Comparison of ENCODE assay signal across 9 mouse cellular contexts in genomic region chr1:39720632-39721350, GRCm38 (mm10). TPM values are rescaled to one million over a fixed set of nuclear protein-coding genes. Genes with fewer than 3 reads are reported as not detected.
A peak's percentile ranks its signal among the peaks of the same experiment; 100 is the strongest.
DNase-seq lines count a peak whose midpoint lies in the region; ATAC-seq lines count a peak whose summit lies in the region.
"Had no signal": no experiment of that assay in that cellular context is flagged by ENCODE, and none has a peak within 500 bp of the region (broad histone marks: within the 10 kb centered on the region; RNA-seq: fewer than 3 reads in every experiment).

Gene Rfx8, minus strand, starts transcription at chr1:39720997.

- peaks cover 22% of the 10 kb centered on the region for H3K4me1 ChIP-seq in forebrain, embryonic 13.5 days
- peaks cover 35% of the 10 kb centered on the region for H3K4me1 ChIP-seq in limb, embryonic 13.5 days

- H3K4me3 ChIP-seq in forebrain, embryonic 13.5 days, result peak within 1 kb of the TSS; percentile 51
- peak within 1 kb of the TSS; percentile 57 for H3K4me3 ChIP-seq in limb, embryonic 13.5 days
- H3K4me3 ChIP-seq: myocyte had no signal

- peak within 1 kb of the TSS; percentile 31; the same call in 1 of the 2 replicates for H3K27ac ChIP-seq in forebrain, embryonic 13.5 days
- H3K27ac ChIP-seq in limb, embryonic 13.5 days, result peak within 1 kb of the TSS; percentile 91

- peak; percentile 32 to 56 for DNase-seq in kidney, postnatal 4 days
- DNase-seq in kidney, postnatal 14 days, result no peak
- DNase-seq in cerebellum, adult 11 months, result peak; percentile 12
- DNase-seq in retina, embryonic 14.5 days (ENCODE audit: low spot score), result peak; percentile 44
- DNase-seq in urinary bladder, postnatal 4 days (ENCODE audit: low spot score in 2 of 2), result no peak

- H3K9me3 ChIP-seq in forebrain, embryonic 13.5 days (replicated peaks), result no peaks in the 10 kb centered on the region
- H3K9me3 ChIP-seq in limb, embryonic 13.5 days, result no peaks in the 10 kb centered on the region

- H3K36me3 ChIP-seq in forebrain, embryonic 13.5 days (ENCODE audit: poor library complexity, severe bottlenecking), result no peaks in the 10 kb centered on the region
- no peaks in the 10 kb centered on the region for H3K36me3 ChIP-seq in limb, embryonic 13.5 days

- 0 out of 2 replicates have a peak, but pooled peaks cover 9% of the 10 kb centered on the region for H3K27me3 ChIP-seq in forebrain, embryonic 13.5 days
- no peaks in the 10 kb centered on the region for H3K27me3 ChIP-seq in limb, embryonic 13.5 days

- ATAC-seq in forebrain, embryonic 13.5 days, result peak; percentile 78
- peak; percentile 77 for ATAC-seq in limb, embryonic 13.5 days (ENCODE audit: low FRiP score, low read depth)
- no peak for ATAC-seq in megakaryocyte, adult 5-6 weeks (ENCODE audit: poor library complexity, severe bottlenecking)

- WGBS in forebrain, embryonic 13.5 days, result 2% methylated on average over 35 of the region's 42 CpGs
- 2% methylated on average over 40 of the region's 42 CpGs for WGBS in limb, embryonic 13.5 days

- H3K4me2 ChIP-seq in forebrain, embryonic 13.5 days, result peak within 1 kb of the TSS; percentile 91
- H3K4me2 ChIP-seq in limb, embryonic 13.5 days (replicated peaks), result peak within 1 kb of the TSS; percentile 93

- peak within 1 kb of the TSS; percentile 72 for H3K9ac ChIP-seq in forebrain, embryonic 13.5 days
- H3K9ac ChIP-seq in limb, embryonic 13.5 days, result peak within 1 kb of the TSS; percentile 79

RNA-seq across cellular contexts. Expression of gene Rfx8, which starts in this region (rescaled TPM):
- polyA plus RNA-seq in forebrain, embryonic 13.5 days (2015; fragmentation: Nextera tagmentation; extraction: Ambion mirVana), result 0.18 and 0.20 TPM in 2 replicates
- 1.2 and 1.4 TPM in 2 replicates for polyA plus RNA-seq in limb, embryonic 13.5 days (2015; fragmentation: Nextera tagmentation; extraction: Ambion mirVana)
- not detected in 2 replicates for total RNA-seq in megakaryocyte, adult 5-6 weeks (2015)
- total RNA-seq in megakaryocyte, adult 5-6 weeks (2017), result not detected in 2 replicates

Comparison
In these comparisons a context has a peak if more than half of its experiments do, and no peak if none do; other contexts are left out.
1. DNase-seq: peak in kidney, postnatal 4 days (2 of 2), cerebellum, adult 11 months (single experiment) and retina, embryonic 14.5 days (single experiment); none in kidney, postnatal 14 days (single experiment) and urinary bladder, postnatal 4 days (0 of 2).
2. Peak in ATAC-seq, H3K4me3 ChIP-seq, H3K27ac ChIP-seq, H3K9ac ChIP-seq and H3K4me2 ChIP-seq in forebrain, embryonic 13.5 days; RNA of the gene not detected or under 1 TPM.